Mouse (Mus musculus) yolk sac, embryonic 10.5 days (tissue): ENCODE data around the gene Slc9a9.

Source experiments
- DNase-seq: peaks from one replicate; pipeline ENCODE4 v3.0.0-alpha.2; 2017; ENCODE audit warnings: low spot score

The Slc9a9 gene

DNA sequence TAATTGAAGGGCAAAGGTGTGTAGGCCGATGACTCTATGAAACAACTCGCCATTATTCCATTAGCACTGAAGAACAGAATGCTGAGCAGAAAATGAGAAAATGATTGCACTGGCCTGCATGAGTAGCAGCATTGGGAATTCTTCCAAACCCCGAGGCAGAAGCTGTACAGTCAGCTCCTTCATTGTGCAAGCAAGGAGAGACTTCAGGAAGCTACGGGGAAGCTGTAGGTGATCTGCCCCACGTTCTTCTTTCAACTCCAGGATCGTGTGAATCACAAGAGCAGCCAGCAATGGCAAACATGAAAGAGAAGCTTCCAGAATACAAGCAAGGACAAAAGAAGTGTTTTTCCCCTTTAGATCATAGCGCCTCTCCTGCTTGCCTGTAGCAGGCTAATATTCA is 538.0 kb downstream of the Slc9a9 start:
- no peak for DNase-seq

DNA sequence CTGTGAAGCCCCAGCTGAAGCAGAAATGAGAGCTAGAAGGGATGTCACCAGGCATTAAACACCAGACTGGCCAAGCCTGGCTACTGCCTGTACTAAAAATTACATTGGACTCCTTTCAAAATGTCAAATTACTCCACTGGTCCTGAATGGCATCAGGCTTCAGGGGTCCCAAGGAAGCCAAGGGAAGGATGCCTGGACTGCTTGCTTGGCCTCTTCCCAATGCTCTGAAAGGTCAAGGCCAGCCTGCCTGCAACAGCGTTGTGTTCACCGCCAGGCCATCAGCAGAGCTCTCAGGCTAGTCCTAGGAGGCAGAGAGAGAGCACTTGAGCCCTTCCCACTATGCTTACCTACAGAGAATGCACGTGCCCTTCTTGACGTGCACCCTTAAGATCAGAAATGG is 539.0 kb downstream of the Slc9a9 start:
- DNase-seq = no peak

DNA sequence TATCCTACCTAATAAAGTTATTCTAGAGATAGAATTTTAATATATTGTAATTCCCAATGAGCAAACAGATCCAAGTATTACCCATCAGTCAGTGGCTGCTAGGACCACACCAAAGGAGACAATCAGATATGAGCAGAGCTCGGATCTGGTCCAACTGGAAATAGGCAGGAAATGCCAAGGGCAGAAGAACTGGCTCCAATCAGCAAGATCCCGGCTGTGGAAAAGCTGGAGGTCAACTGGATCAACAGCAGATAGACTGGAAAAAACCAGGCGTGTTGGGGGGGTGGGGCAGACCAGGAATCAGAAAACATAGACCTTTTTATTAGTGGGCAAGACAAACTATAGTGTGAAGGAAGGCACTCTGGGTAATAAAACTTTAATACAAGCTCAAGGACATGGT is 550.3 kb downstream of the Slc9a9 start:
- DNase-seq = peak; percentile 19

DNA sequence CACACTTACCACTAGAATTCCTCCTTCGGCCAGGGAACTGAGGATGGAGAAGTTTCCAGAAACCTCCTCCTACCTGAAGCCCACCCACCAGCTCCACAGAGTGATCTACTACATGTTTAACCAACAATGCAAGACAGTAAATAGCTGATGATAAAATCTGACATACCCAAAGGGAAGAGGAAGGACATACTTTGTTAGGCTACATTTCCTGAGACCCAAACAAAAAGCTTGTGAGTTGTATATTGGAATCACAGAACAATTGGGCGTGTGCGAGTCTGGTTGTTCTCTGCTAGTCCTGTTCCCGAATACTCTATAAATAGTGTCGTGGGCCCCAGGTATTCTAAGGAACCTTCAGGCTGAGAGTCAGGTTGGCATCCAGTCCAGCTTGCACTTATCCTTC is 551.6 kb downstream of the Slc9a9 start:
- DNase-seq = no peak

DNA sequence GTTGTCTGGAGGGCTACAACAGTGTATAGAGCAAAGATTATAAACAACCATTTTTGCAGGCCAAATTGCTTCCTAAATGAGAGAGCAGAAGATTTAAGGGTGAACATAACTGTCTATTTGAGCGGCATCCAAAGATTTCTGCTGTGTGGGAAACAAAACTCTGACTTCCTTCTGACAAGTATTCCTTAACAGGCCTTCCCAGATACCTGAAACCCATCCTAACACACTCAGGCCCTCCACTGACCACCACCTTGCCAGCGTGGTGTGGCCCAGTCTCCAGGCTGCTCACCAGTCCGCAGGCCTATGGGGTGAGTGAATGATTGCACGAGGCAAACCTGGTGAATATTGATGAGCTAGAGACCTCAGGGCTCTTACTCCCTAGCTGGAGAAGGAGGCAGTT is 557.3 kb downstream of the Slc9a9 start:
- no peak for DNase-seq

DNA sequence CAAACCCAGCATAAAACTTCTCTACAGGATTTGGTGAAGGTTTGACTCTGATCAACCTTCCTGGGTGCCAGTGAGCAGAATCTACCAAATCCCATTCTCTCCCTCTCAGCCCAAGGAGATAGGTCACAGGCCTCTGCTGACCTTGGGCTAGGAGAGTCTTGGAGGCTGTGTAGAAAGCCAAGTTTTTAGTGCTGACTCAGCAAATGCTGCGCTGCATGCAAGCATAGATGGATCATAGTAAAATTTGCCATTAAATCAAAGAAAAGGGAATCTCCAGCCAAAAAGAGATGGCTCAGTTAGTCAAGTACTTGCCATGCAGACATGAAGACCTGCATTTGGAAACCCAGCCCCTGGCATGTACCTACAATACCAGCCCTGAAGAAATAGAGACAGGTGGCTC is 558.4 kb downstream of the Slc9a9 start:
- no peak for DNase-seq

DNA sequence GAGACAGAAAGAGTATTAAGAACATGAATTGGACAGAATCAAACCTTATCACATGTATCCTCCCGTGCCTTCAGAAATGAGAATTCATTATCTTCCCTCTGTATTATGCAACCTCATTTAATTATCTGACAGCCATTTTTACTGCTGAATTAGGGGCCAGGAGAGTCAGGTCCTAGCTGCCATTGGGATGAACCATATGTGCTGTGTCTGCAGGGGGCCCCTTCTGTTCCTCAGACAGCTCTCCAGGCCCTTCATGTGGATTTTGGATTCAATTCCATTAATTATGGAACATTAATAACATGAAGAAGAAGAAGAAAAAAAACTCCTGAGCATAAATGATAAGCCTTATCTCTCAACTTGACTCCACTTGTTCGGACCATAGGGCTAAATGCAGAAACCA is 559.4 kb downstream of the Slc9a9 start:
- DNase-seq = no peak

DNA sequence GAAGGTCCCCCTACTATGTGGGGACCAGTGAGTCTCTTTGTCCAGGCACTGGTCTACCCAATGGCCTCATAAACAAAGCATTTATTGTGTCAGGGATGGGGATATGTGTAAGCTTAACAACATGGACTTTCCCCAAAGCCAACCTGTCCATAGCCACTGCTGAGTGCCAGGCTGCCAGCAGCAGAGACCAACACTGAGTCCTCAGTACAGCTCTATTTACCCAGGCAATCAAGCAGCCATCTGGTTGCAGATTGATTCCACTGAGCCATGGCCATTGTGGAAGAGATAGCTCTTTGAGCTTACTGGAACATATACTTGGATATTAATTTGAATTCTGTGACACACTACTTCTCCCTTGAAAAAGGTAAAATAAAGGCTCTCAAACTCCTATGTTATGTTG is 570.2 kb downstream of the Slc9a9 start:
- no peak for DNase-seq

DNA sequence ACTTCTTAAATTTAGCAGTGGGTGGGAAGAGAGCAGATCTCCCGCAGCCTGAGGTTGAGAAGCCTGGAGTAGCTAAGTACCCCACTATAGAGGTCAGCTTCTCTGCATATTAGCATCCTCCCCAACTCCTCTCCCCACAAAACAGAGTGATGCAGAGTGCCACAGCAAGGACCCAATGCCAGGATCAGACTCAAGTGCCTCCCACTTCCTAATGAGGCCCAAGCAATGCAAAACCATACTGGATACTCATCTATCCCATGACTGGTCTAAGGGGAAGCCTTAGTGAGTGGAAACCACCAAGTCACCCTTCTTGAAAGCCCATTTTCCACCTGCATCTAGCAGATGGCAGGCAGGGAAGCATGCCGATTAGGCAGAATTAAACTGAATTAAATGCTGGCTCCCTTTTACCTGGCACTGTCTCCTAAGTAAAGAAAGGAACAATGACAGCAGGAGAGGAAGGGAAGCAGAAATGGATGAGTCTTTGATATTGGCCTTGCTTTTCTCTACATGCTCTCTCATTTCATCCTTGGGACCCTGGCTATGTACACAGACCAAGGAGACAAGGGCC is 573.0 kb downstream of the Slc9a9 start:
- DNase-seq = no peak

DNA sequence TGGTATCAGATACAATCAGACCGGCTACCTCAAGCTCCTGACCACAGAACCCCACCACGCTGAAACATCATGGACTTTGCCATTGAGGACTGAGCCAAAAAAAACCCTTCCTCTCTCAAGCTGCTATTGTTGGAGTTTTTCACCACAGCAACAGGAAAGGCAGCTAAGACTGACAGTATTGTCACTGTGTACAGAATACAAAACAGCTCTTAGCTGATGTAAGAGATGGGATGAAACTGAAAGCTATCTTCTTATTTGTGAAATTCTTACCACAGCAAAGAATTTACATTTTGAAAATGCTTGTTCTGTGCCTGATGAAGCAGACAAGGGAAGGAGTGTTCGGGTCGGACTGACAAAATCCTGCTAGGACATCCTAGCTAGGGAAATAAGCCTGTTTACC is 584.5 kb downstream of the Slc9a9 start:
- no peak for DNase-seq

DNA sequence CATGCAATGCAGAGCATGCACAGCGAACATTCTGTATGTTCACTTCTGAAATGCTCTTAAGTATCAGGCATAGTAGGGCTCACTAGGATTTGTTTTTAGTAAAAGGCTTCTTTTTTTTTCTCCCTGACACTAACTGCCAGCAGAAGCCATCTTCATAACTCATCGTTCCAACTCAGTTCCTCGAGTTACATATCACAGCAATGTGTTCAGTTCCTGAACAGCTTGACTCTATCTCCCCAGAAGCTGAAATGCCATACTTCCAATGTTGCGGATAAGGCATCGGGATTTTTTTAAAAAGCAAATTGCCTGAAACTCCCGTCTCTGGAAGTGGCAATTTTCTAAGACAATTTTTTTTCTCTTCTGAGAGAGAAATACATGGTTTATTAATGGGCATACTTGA is 586.1 kb downstream of the Slc9a9 start:
- no peak for DNase-seq

DNA sequence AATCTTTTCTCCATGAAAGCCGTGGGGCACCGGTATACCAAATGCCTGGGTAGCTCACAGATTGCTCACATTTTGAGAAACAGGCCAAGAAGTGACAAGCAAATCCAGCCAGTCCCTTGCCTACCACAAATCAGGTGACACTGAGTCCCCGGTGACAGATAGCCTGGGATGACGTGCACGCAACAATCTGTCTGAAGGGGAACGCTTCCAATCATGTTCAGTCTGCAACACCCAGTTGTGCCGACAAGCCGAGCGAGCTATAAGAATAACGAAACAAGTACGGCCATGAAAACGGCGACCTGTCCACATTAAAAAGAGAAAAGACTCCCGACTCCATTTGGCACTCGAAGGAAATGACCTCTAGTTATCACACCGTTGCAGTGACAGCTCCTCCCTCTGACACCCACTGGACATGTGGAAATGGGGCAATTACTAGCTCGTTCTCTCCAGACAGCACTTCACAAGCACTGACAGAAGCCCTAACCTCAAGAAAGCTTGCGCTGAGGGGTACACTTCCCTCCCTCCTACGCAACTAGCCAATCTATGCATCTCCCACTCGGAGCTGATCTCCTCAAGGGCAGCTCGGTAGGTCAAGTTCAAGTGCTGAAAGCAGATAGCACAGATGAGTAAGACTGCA is 587.1 kb downstream of the Slc9a9 start:
- no peak for DNase-seq

DNA sequence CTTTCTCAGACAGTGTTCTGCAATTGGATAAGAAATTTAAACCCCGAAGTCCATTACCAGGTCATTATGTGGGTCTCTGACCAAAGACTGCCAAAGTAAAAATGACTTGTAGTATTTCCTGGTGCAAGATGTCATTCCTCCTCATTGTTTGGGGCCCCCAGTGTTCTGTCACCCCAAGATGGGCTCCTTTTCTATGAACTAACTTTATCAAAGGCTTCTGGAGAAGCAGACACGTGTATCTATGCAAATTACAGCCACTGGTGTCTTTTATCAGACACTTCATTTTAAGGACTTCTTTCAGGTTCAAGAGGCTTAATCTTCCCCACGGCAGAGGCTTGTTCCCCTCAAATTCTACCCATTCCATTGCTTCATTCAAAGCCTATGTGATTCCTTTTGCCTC is 593.1 kb downstream of the Slc9a9 start:
- no peak for DNase-seq

DNA sequence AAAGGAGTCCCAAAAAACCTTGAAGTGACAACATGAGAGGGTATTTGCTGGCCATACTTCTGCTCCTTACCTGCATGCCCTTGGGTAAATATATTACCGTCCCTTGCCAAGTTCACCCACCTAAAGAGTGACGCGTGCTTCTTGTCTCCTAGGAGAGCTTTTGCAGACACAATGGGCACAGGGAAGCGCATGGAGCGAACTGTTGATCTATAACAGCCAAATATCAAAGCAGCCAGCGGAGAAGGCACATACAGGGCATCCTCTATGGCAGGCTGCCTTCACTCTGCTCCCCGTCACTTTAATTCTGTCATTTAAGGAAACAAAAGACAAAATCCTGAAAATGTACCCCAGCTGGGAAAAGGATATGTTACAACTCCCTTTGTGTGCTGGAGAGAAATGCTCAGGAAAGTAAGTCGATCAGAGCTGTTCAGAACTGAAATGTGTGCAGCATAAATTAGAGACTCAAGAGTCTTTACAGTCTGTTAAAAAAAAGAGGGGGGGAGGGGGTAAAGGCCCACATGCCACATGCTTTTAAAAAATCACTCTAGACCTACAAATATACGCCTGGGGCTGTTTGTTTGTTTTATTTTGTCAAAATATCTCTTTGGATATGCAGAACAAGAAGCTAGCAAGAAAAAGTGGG is 594.3 kb downstream of the Slc9a9 start:
- DNase-seq = no peak

DNA sequence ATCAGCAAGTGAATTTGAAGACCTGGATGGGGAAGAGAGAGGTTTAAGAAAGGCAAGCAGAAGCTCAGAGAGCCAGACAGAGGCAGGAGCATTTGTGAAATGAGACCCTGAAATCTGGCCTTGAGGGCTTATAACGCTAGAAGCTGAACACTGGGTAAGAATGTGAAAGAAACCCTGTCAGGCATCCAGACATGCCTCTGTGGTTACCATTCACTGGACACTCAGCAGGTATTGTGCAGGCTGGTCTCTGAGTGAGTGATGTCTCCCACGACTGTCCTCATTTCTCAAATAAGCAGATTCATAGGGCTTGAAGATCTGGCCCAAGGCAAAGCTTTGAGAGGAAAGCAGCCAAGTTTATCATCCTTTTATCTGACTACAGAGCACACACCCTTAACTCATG is 596.5 kb downstream of the Slc9a9 start:
- no peak for DNase-seq

DNA sequence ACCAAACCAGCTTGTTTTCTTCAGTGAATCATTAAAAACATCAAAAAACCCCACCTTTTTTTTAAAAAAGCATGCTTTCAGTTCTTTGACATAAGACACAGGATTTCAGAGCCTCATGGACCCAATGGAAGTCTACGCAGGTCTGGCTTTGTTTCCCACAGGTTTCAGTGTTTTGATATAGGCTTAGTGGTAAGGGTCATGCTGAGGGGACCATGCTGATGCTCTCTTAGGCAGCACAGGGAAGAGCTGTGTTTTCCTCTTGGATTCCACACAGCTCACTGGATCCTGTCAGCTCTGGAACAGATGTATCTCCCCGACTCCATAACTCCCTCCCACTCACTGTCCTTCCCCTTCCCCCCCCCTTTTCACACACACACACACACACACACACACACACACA is 597.2 kb downstream of the Slc9a9 start:
- DNase-seq = no peak

DNA sequence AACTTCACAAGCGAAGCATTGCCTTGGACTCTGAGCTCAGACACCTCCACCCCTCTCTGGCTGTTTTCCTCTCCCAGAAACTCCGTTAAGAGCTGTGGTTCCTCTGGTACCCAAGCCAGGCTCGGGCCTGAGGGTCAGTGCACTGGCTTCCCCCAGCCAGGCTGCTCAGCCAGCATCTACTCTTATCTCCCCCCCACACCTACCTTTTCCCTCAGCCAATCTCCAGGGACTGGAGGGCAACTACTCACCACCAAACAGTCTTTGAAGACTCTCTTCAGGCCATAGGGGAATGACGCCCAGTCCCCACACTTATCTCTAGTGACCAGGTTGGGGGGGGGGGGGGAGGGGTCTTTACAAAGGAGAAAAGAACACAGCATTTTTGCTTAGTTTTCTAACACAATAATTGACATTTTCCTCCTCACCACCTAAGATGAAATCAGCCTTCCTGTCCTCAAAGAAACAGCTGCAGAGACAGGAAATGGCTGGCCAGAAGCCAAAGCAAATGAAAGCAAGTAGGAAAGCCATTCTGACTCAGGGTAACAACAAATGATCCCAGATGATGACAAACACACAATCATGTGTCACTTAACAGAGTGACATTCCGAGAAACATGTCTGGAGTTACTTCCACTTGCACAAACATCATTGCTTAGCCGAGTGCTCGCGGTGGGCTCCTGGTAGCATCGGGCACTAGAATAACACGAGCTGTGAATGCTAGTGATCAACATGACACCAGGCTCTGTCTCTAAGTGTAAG is 610.1 kb downstream of the Slc9a9 start:
- peak; percentile 26 for DNase-seq
